Mouse (Mus musculus) stomach, embryonic 14.5 days (tissue): ENCODE data around the gene Zw10. TPM values are rescaled to one million over a fixed set of nuclear protein-coding genes. Genes with fewer than 3 reads are reported as not detected.

Source experiments
- ATAC-seq: fragments of 200-750 bp; cut with Nextera tagmentation; 2 replicates; pipeline ENCODE4 v1.8.0; 2017; ENCODE audit warnings: low read depth, moderate TSS enrichment; ENCODE audit not compliant: insufficient number of reproducible peaks, insufficient read depth, low FRiP score
- H3K27ac ChIP-seq: fragments of 300-500 bp; sonication (generic); 2 replicates; pipeline ENCODE4 v1.5.1; 2014; ENCODE audit warnings: mild to moderate bottlenecking, low read length, moderate library complexity, mixed read lengths
- H3K27me3 ChIP-seq: fragments of 300-500 bp; sonication (generic); 2 replicates; pipeline ENCODE4 v1.6.1; 2014; ENCODE audit warnings: low read length, control low read depth, mixed read lengths; ENCODE audit not compliant: control insufficient read depth, insufficient read depth
- H3K36me3 ChIP-seq: fragments of 300-500 bp; sonication (generic); 2 replicates; pipeline ENCODE4 v1.6.1; 2014; ENCODE audit warnings: mild to moderate bottlenecking, control low read depth, low read length, moderate library complexity, mixed read lengths; ENCODE audit not compliant: control insufficient read depth, insufficient read depth
- H3K4me1 ChIP-seq: fragments of 300-500 bp; sonication (generic); 2 replicates; pipeline ENCODE4 v1.6.1; 2014; ENCODE audit warnings: low read length, control low read depth, mixed read lengths; ENCODE audit not compliant: control insufficient read depth, insufficient read depth
- H3K4me2 ChIP-seq: fragments of 300-500 bp; sonication (generic); replicated peaks from 2 replicates; pipeline ENCODE4 v1.6.1; 2014; ENCODE audit warnings: low read depth, low read length, control low read depth
- H3K4me3 ChIP-seq: fragments of 300-500 bp; sonication (generic); 2 replicates; pipeline ENCODE4 v1.5.1; 2014; ENCODE audit warnings: low read depth, low read length, control low read depth
- H3K9ac ChIP-seq: fragments of 300-500 bp; sonication (generic); replicated peaks from 2 replicates; pipeline ENCODE4 v1.6.1; 2014; ENCODE audit warnings: low read depth, mild to moderate bottlenecking, control low read depth, low read length, moderate library complexity, mixed read lengths
- H3K9me3 ChIP-seq: fragments of 300-500 bp; sonication (generic); 2 replicates; pipeline ENCODE4 v1.6.1; 2016; ENCODE audit warnings: low read depth, low read length, control low read depth; ENCODE audit not compliant: control insufficient read depth
- WGBS: fragments of 180-500 bp; shearing (Covaris S2); extraction: QIAGEN DNeasy Blood & Tissue Kit; methylation state at CpG from one replicate; pipeline ENCODE4 v1.1.7; 2014; 5-methylcytosine and 5-hydroxymethylcytosine counted together
- polyA plus RNA-seq: library from polyadenylated mRNA; unstranded; fragments of >200 nt; fragmentation: Nextera tagmentation; extraction: Ambion mirVana; gene quantifications from 2 replicates; pipeline ENCODE4 v1.2.1, GENCODE M21; 2014

The Zw10 gene
- polyA plus RNA-seq, 1 experiment from 2014 or later = 43.2 TPM

GRCm38 (mm10) chr9:49110476-49111220 is 55.2 kb downstream of the Zw10 start:
- peak overlapping the region; percentile 29; the same call in 1 of the 2 replicates for H3K27ac ChIP-seq
- ATAC-seq = peak; percentile 73; the same call in 1 of the 2 replicates
- no peak overlapping the region for H3K4me3 ChIP-seq
- WGBS = 35% methylated on average over 6 of the region's 6 CpGs
- H3K9me3 ChIP-seq = no peaks in the 10 kb centered on the region
- H3K4me1 ChIP-seq = 0 out of 2 replicates have a peak, but pooled peaks cover 7% of the 10 kb centered on the region
- no peak overlapping the region for H3K4me2 ChIP-seq
- H3K9ac ChIP-seq = no peak overlapping the region
- no peaks in the 10 kb centered on the region for H3K27me3 ChIP-seq
- H3K36me3 ChIP-seq = no peaks in the 10 kb centered on the region

- 0 out of 2 replicates have a peak, but pooled peaks cover 7% of the 10 kb centered on the region for H3K4me1 ChIP-seq
- H3K9me3 ChIP-seq = no peaks in the 10 kb centered on the region
- 81% methylated on average over 5 of the region's 5 CpGs for WGBS
- H3K4me3 ChIP-seq = no peak overlapping the region
- H3K4me2 ChIP-seq = no peak overlapping the region
- H3K27me3 ChIP-seq = no peaks in the 10 kb centered on the region
- H3K36me3 ChIP-seq = no peaks in the 10 kb centered on the region
- no peak for ATAC-seq
- H3K9ac ChIP-seq = no peak overlapping the region
- H3K27ac ChIP-seq = no peak overlapping the region
Measured at GRCm38 (mm10) chr9:49111296-49111695, 55.9 kb downstream of the Zw10 start.

- Histone ChIP-seq H3K4me2 (no peak overlapping the region), H3K27me3 (no peaks in the 10 kb centered on the region), H3K27ac (no peak overlapping the region), H3K9me3 (no peaks in the 10 kb centered on the region; the same call in 1 of the 2 replicates), H3K9ac (no peak overlapping the region), H3K36me3 (no peaks in the 10 kb centered on the region), H3K4me3 (no peak overlapping the region), H3K4me1 (no peaks in the 10 kb centered on the region)
- ATAC-seq = no peak
- 40% methylated on average over 3 of the region's 3 CpGs for WGBS
Measured at GRCm38 (mm10) chr9:49118271-49118825, 62.9 kb downstream of the Zw10 start.

- Histone ChIP-seq H3K9ac (no peak overlapping the region), H3K9me3 (no peaks in the 10 kb centered on the region; the same call in 1 of the 2 replicates), H3K4me1 (no peaks in the 10 kb centered on the region), H3K4me2 (no peak overlapping the region), H3K27ac (no peak overlapping the region), H3K36me3 (no peaks in the 10 kb centered on the region), H3K4me3 (no peak overlapping the region), H3K27me3 (no peaks in the 10 kb centered on the region)
- ATAC-seq = no peak
- 79% methylated on average over 4 of the region's 4 CpGs for WGBS
Measured at GRCm38 (mm10) chr9:49119759-49120158, 64.3 kb downstream of the Zw10 start.

- no peak for ATAC-seq
- Histone ChIP-seq H3K9me3 (no peaks in the 10 kb centered on the region; the same call in 1 of the 2 replicates), H3K4me3 (no peak overlapping the region), H3K36me3 (no peaks in the 10 kb centered on the region), H3K27ac (no peak overlapping the region), H3K9ac (no peak overlapping the region), H3K27me3 (no peaks in the 10 kb centered on the region), H3K4me2 (no peak overlapping the region), H3K4me1 (no peaks in the 10 kb centered on the region)
- 47% methylated on average over 7 of the region's 7 CpGs for WGBS
Measured at GRCm38 (mm10) chr9:49125706-49126105, 70.3 kb downstream of the Zw10 start.

Other genes starting within 250 kb of the Zw10 start
- gene Zbtb16, start 219.4 kb upstream of the Zw10 start, polyA plus RNA-seq = 4.4 and 6.6 TPM in 2 replicates
- gene Htr3a, start 144.5 kb upstream of the Zw10 start, polyA plus RNA-seq = 0.77 and 1.4 TPM in 2 replicates
- gene Htr3b, start 90.6 kb upstream of the Zw10 start, polyA plus RNA-seq = 0.24 and 0.36 TPM in 2 replicates
- 34.5 and 37.3 TPM in 2 replicates for gene Usp28, start 70.2 kb upstream of the Zw10 start, polyA plus RNA-seq
- 5.0 and 5.5 TPM in 2 replicates for gene Tmprss5, start 25.6 kb downstream of the Zw10 start, polyA plus RNA-seq
- not detected in 2 replicates for gene Gm4894, start 194.9 kb downstream of the Zw10 start, polyA plus RNA-seq